Mouse (Mus musculus): ENCODE data around the gene Adprm.
"Not testable (repeated sequence)": the region's sequence is repeated elsewhere in the genome, so short reads cannot be mapped to it uniquely, and the experiment has no call there.

Adprm gene

GRCm38 (mm10) chr11:67075036-67075435 is 22.6 kb upstream of the Adprm start:
- no peak for DNase-seq

DNA sequence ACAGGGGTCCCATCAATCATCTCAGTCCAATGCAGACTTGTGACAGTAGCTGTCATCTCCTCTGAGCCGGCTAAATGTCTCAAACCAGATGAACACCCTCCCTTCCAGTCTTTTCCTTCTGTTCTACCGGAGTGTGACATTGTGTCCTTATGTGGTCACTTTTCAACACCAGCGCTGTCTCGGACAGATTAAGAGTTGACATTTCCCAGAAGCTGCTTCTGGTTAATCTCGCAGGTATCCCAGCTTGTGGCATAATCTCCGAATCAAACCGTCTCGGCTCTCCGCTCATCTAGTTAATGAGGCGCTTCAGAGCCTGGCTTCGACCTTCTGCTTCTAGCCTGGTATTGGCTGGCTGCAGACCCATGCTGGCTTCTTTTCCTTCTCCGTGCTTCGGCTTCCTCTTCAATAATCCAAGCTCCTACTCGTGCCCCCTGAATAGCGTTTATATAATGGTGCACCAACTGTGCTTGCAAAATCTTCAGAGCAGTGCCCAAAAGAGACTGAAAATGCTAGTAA is 20.3 kb upstream of the Adprm start:
- no peak for DNase-seq

- DNase-seq = no peak
Observed at GRCm38 (mm10) chr11:67067741-67068140, 15.3 kb upstream of the Adprm start.

- no peak for DNase-seq
Observed at GRCm38 (mm10) chr11:67062726-67063125, 10.3 kb upstream of the Adprm start.

GRCm38 (mm10) chr11:67061311-67061710 is 8.9 kb upstream of the Adprm start:
- no peak for DNase-seq

GRCm38 (mm10) chr11:67054754-67055365 is 2.5 kb upstream of the Adprm start:
- no peak for DNase-seq

DNA sequence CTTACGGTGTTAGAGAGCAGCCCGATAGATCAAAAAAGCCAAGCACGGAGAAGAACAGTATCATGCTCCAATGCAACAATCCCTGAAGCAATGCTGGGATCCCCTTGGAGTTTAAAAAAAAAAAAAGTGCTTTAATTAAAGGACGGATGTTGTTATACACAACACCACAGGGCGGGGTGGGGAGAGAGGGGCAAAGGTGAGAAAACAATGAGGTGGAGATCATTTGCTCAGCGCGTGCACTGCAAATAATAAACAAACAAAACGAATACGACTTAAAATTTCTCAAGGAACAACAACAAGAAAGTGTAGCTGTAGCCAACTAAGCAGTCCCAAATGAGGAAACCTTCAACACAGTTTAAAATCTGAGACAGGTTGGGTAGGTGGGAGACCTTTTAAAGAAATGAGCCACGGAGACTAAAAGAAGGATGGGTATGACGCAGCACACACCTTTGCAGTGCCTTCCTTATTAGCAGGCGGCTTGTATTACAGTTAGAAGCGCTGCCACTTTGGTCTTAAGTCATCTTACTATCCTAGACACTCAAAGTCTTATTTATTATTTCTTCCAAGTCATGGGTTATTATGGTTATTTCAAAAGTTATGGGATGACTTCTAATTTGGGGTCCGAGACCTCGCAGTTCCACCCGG is 596 bp downstream of the Adprm start:
- no peak for DNase-seq

GRCm38 (mm10) chr11:67049256-67049655 is 3.1 kb downstream of the Adprm start:
- no peak for DNase-seq

GRCm38 (mm10) chr11:67048496-67048895 is 3.9 kb downstream of the Adprm start:
- DNase-seq = no peak

DNA sequence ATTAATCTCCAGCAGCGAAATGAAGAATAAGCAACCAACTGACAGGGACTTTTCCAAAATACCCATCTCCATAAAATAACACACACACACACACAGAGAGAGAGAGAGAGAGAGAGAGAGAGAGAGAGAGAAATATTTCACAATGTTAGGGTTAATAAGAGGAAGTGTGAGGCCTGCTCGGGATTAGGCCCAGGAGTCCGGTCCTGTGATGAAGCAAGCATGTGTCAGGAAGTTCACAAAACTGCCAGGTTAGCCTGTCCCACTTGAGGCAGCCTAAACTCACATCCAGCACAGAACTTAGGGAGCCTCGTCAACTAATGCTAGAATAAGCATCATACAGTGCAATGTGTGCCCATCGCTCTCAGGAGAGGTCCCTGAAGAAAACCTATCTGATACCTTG is 5.2 kb downstream of the Adprm start:
- DNase-seq = no peak

- peak; percentile 32 for DNase-seq
Observed at GRCm38 (mm10) chr11:67044959-67045358, 7.4 kb downstream of the Adprm start.

- peak; percentile 39 for DNase-seq
Observed at GRCm38 (mm10) chr11:67043007-67043406, 9.4 kb downstream of the Adprm start.

GRCm38 (mm10) chr11:67040483-67040882 is 11.9 kb downstream of the Adprm start:
- DNase-seq = no peak

DNA sequence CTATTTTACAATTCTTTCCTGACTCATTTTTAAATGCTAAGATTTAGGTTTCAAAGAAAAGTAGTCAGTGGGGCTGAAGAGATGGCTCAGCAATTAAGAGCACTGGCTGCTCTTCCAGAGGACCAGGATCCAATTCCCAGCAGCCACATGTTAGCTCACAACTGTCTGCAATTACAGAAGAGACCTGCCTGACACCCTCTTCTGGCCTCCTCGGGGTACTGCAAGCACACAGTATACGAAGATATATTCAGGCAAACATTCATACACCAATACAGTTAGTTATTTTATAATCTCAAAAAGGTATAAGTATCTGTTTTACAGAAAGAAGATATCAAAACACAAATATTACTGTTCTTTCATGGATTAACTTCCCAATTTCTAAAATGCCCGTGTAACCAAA is 12.6 kb downstream of the Adprm start:
- DNase-seq = no peak

- DNase-seq = no peak
Observed at GRCm38 (mm10) chr11:67036892-67037291, 15.5 kb downstream of the Adprm start.

DNA sequence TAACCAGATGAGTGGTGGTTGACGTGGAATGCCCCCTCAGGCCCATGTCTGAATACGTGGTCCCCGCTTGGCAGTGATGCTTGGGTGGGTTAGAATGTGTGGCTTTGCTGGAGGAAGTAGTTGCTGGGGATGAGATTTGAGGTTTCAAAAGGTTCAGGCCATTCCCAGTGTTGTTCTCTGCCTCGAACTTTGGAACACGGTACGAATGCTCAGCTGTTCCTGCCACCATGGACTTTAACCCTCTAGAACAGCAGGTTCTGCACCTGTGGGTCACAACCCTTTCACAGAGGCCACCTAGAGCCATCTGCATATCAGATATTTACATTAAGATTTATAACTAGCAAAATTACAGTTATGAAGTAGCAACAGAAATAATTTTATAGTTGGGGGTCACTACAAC is 16.2 kb downstream of the Adprm start:
- DNase-seq = no peak

- DNase-seq = no peak
Observed at GRCm38 (mm10) chr11:67034775-67035485, 17.5 kb downstream of the Adprm start.

DNA sequence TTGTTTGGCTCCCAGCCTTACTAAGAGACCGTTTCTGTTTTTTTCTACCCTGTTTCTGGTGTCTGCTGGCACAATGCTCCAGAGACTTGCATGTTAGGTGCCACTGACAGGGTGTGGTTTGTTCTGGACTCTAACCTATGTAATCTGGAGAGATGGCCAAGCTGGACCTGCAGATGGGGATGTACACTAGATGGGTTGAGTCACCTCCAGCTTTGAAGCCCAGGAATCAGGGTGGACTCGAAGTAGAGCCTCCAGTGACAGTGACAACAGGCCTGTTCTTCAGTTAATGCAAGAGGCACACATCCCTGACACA is 20.8 kb downstream of the Adprm start:
- no peak for DNase-seq

GRCm38 (mm10) chr11:67030904-67031602 is 21.3 kb downstream of the Adprm start:
- DNase-seq = peak; percentile 13

DNA sequence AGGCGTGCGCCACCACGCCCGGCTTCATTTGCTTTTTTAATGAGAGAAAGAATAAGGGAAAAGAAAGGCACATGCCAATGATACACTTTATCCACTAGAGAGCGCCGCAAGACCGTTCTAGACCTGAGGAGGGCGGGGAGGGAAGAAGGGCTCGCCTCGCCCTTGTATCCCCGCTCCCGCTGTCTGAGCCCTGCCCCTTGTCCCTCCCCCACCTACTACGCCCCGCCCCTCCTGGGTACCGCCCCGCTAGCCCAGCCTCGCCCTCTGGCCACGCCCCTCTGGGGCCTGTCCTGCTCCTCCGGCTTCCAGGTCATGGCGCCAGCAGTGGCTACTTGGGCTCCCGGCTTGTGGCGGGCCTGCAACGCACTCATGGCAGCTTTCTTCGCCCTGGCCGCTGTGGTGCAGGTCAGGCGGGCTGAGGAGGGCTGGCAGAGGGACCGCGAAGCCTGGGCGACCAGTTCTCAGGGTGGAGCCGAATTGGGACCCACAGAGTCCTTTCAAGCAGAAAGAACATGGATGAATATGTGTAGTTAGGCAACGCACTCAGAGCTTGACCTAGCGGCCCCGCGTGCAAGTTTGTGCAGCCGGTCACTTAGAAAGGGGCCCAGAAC is 27.4 kb downstream of the Adprm start, which contains the start of gene Tmem220:
TSS of gene Tmem220 (plus strand) at position 288 of the 611 bp plus-strand sequence.
- peak; percentile 98 for DNase-seq

DNA sequence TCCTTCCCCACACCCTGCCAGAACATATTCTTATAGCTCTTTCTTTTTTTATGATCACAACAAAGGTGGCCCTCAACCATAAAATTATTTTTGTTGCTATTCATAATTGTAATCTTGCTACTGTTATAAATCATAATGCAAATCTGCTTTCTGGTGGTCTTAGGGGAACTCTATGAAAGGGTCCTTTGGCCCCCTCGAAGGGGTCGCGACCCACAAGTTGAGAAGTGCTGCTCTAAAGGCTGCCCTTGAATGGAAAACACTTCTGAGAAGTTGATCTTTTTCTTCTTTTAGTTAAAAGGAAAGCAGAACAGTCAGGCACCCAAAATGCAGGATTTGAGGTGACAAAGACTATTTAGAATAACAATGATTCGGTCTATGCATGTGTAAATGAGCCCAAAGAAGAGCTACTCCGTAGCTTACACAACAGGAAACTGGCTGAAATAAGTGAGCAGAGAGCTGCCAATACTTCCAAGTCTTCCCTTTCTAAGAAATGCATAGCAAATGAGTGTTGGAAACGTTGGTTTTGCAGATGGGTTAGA is 28.5 kb downstream of the Adprm start:
- DNase-seq = no peak

DNA sequence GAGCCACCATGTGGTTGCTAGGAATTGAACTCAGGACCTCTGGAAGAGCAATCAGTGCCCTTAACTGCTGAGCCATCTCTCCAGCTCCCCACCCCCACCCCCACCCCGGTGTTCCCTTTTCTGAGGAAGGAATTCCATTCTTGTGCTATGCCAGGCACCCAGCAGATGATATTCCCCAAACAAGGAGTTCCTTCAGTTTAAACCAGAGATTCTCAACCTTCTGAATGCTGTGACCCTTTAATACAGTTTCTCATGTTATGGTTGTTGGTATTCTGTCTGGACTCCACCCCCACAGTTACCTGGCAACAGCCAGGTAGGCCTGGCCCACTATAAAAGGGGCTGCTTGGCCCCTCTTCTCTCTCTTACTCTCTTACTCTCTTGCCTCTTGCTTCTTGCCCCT is 29.2 kb downstream of the Adprm start:
- not testable (repeated sequence) for DNase-seq
